Mouse (Mus musculus) spleen, adult 2 months (tissue): ENCODE results near the gene Rpsa.

Experiments used
- CTCF ChIP-seq: fragments of 200-500 bp; IDR thresholded peaks from 2 replicates; pipeline ENCODE4 v1.5.1; 2011; ENCODE audit warnings: mild to moderate bottlenecking, inconsistent platforms; ENCODE audit not compliant: insufficient read depth, insufficient read length, insufficient replicate concordance; ENCODE audit errors: extremely low read depth
- POLR2A ChIP-seq: fragments of 200-500 bp; IDR thresholded peaks from 2 replicates; pipeline ENCODE4 v1.6.1; 2011; ENCODE audit warnings: low read depth, low read length, inconsistent platforms

GRCm38 (mm10) chr9:120133755-120134475 is 6.4 kb downstream of the Rpsa start:
- TF ChIP-seq CTCF (no peak), POLR2A (no peak)
